Mouse (Mus musculus) ES-Bruce4 (cell line): Measurements from ENCODE around the gene Alas2.

ENCODE experiments used
- EP300 ChIP-seq: IDR thresholded peaks from 2 replicates; pipeline ENCODE4 v1.6.1; 2011; ENCODE audit warnings: low read depth, low read length; ENCODE audit not compliant: insufficient read depth
- POLR2A ChIP-seq: IDR thresholded peaks from one replicate; pipeline ENCODE4 v1.8.1; 2011; ENCODE audit warnings: low read length; ENCODE audit not compliant: insufficient read depth

- TF ChIP-seq EP300 (no peak), POLR2A (no peak)
Measured at GRCm38 (mm10) chrX:150540111-150540510, 7.1 kb upstream of the Alas2 start.
